Mouse (Mus musculus): ENCODE data around the gene Entpd8.

The Entpd8 gene

GRCm38 (mm10) chr2:25080076-25080475 lies at the start of gene Entpd8:
Gene Entpd8, plus strand, starts transcription at chr2:25080304.
- no peak for DNase-seq (ENCODE audit: low read depth)

GRCm38 (mm10) chr2:25034994-25035393 lies 45.1 kb upstream of the Entpd8 start:
- DNase-seq (ENCODE audit: low read depth): no peak

DNA sequence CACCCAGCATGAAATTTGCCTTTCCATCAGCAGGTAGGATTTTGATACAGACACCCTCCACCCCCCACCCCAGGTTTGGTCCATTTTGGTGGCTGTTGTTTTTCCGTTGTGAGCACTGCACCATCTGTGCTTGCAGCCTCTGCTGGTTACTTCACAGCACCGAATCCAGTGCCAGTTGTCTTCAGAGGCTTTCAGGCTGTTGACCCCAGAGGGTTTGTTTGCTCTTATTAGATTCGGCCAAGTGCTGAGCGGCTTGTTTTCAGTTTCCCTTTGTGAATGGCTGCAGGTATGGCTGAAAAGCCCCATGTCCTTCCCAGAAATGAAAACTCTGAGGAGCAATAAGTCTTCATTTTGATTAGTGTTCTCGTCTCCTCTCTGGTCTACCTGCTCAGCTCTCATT lies 40.0 kb upstream of the Entpd8 start:
- DNase-seq (ENCODE audit: low read depth): no peak

DNA sequence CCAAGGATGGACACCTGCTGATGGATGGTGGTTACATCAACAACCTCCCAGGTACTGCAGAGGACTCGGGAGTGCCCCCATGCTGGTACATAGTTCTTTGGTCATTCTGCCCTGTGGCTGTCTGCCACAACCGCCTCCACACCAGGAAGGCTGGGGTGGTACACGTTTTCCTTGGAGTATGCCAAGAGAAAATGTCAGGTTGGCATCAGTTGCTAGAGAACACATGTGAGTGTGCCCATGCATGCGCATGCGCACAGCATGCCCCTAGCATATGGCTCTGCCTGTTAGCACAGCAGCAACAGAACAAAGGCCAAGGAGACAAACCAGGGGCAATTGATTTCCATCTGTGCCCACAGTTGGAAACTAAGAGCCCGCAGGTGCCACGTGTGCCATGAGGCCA lies 29.2 kb upstream of the Entpd8 start:
- DNase-seq (ENCODE audit: low read depth): no peak

GRCm38 (mm10) chr2:25051450-25051849 lies 28.7 kb upstream of the Entpd8 start:
- DNase-seq (ENCODE audit: low read depth): no peak

GRCm38 (mm10) chr2:25053101-25053500 lies 27.0 kb upstream of the Entpd8 start:
- DNase-seq (ENCODE audit: low read depth): no peak

GRCm38 (mm10) chr2:25054221-25055067 lies 25.7 kb upstream of the Entpd8 start, which contains the start of gene Nsmf:
Gene Nsmf, plus strand, starts transcription at chr2:25054355.
- peak; percentile 89 for DNase-seq (ENCODE audit: low read depth)

DNA sequence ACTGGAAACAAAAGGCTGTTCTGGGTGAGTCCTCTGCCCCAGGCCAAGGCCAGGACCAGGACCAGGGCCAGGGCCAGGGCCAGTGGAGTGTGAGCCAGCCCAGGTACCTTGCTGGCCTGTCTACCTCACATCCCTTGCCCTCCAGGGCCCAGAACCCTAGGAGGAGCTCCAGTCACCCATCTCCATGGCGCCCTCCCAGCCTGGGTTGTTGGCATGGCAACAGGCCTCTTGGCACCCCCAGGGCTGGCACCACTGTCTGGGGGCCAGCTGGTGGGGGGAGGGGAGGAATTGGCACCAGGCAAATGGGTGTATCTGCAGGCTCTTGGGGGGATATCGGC lies 25.1 kb upstream of the Entpd8 start:
- peak; percentile 30 for DNase-seq (ENCODE audit: low read depth)

DNA sequence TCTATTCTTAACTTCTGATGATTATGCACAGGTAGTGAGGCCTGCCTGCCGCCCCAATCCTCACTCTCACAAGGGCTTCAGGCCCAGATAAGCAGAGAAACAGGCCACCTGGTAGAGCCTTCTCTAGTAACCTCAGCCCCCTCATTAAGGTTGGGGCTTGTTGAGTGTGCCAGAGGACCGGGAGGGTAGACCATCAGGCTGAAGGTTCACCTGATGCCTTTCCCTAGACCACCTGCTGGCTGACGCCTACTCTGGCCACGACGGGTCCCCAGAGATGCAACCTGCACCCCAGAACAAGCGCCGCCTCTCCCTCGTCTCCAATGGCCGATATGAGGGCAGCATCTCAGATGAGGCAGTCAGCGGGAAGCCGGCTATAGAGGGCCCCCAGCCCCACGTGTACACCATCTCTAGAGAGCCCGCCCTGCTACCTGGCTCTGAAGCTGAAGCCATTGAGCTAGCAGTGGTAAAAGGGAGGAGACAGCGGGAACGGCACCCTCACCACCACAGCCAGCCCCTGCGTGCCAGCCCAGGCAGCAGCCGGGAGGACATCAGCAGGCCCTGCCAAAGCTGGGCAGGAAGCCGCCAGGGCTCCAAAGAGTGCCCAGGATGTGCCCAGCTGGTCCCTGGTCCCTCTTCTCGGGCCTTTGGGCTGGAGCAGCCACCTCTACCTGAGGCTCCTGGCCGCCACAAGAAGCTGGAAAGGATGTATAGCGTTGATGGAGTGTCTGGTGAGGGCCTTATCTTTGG lies 24.5 kb upstream of the Entpd8 start:
- DNase-seq (ENCODE audit: low read depth): no peak

- DNase-seq (ENCODE audit: low read depth): no peak
Observed at GRCm38 (mm10) chr2:25058926-25059325, 21.2 kb upstream of the Entpd8 start.

DNA sequence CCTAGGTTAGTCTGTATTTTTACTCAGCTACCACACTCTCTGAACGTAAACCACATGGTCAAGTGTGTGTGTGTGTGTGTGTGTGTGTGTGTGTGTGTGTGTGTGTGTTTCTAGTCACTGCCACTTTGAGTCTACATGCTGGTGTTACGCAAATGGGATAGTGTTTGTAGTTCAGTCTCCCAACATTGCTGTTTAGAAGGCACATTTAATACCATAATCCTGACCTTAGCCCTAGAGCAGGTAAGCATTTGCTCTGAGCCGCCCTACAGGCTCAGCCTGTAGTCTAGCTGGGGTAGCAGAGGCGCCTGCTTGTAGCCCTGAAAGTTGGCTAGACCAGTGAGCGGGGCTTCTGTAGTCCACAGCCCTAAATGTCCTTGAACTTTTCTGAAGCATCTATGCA lies 16.6 kb upstream of the Entpd8 start:
- no peak for DNase-seq (ENCODE audit: low read depth)

GRCm38 (mm10) chr2:25064285-25064684 lies 15.8 kb upstream of the Entpd8 start:
- DNase-seq (ENCODE audit: low read depth): no peak

DNA sequence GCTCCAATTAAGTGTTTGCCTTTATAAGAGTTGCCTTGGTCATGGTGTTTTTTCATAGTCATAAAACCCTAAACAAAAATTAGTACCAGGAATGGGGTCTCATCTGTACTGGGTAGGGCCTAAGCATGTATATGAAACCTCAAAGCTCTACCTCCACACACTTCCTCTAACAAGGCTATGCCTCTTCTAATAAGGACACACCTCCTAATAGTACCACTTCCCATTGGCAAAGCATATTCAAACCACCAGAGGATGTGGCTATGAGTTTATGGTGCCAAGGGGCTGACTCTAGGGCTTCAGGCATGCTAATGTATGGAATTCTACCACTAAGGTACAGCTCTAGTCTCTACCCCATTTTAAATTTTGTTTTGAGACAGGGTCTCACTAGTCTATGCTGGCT lies 14.6 kb upstream of the Entpd8 start:
- no peak for DNase-seq (ENCODE audit: low read depth)

- DNase-seq (ENCODE audit: low read depth): no peak
Observed at GRCm38 (mm10) chr2:25066552-25066951, 13.6 kb upstream of the Entpd8 start.

GRCm38 (mm10) chr2:25069537-25069936 lies 10.6 kb upstream of the Entpd8 start:
- no peak for DNase-seq (ENCODE audit: low read depth)

DNA sequence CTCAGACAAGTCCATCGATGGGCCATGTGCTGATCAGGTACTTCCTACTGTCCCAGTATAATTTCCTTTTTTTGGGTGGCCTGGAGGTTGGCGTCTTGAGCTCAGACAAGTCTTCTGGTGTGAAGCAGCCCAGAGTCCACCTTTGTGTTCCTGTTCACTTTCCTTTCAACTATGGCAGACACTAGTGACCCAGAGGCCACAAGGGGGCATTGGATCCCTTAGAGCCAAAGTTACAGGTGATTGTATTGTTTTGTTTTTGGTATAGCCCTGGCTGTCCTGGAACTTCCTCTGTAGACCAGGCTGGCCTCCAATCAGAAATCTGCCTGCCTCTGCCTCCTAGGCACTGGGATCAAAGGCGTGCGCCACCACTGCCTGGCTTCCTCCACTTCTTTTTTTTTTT lies 7.7 kb upstream of the Entpd8 start:
- DNase-seq (ENCODE audit: low read depth): peak; percentile 34

GRCm38 (mm10) chr2:25075506-25075905 lies 4.6 kb upstream of the Entpd8 start:
- DNase-seq (ENCODE audit: low read depth): no peak

DNA sequence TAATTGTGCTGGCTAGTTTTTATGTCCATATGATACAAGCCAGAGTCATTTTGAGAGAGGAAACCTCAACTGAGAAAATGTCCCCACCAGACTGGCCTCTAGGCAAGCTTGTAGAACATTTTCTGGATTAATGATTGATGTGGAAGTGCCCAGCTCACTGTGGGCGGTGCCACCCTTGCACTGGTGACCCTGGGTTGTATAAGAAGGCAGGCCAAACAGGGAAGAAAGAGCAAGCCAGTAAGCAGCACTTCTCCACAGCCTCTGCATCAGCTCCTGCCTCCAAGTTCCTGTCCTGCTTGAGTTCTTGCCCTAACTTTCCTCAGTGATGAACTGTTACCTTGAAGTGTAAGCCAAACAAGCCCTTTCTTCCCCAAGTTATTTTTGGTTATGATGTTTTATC lies 1.1 kb upstream of the Entpd8 start:
- no peak for DNase-seq (ENCODE audit: low read depth)

GRCm38 (mm10) chr2:25083697-25084096 lies 3.6 kb downstream of the Entpd8 start:
- no peak for DNase-seq (ENCODE audit: low read depth)

DNA sequence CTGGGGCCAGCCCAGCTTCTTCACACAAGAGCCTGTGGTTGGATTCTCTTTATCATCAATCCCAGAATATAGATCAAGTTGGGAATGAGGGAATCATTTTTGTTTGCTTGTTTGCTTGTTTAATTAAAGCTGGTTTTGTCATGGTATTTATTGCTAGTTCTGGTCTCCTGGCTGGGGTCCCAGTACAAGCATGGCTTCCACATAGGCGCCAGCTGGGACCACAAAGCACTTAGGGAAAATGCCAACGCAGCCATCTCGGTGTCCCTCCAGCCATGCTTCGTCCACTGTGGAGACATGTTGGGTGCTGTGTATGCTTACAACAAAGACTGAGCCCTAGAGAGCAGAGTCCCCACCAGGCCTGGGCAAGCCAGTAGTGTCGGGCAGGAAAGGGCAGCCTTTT lies 5.5 kb downstream of the Entpd8 start:
- no peak for DNase-seq (ENCODE audit: low read depth)

DNA sequence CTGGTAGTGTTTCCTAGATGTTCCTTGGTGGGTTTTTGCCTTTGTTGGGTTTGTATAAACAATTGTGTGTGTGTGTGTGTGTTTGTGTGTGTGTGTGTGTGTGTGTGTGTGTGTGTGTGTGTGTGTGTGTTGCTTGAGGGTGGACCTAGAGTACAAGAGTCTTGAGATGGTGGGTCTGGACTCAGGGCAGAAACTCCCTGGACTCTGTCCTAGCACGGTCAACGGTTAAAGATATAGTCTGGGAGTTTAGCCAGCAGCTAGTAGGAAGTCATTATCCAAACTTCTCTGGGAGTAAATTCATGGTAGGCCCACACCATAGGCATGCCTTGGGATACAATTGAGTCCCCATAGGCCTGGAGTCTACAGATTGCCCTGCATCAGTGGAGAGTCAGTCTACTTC lies 7.7 kb downstream of the Entpd8 start:
- DNase-seq (ENCODE audit: low read depth): no peak

DNA sequence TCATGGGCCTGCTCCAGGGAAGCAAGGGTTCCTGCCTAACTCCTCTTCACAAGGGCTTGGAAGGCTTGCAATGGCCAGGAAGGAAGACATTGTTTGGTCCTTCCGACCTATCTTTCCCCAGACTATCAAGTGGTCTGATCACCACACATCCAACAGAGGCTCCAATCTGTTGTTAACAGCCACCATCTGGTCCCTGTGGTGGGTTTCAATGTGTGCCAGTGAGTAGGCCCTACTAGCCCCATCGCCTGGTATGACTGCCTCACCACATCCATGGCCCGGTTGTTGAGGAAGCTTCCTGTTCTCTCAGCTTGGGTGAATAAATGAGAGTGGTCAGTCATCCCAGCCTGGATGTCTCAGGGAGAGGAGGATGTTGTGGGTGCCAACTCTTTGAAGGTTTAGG lies 8.5 kb downstream of the Entpd8 start:
- DNase-seq (ENCODE audit: low read depth): no peak

DNA sequence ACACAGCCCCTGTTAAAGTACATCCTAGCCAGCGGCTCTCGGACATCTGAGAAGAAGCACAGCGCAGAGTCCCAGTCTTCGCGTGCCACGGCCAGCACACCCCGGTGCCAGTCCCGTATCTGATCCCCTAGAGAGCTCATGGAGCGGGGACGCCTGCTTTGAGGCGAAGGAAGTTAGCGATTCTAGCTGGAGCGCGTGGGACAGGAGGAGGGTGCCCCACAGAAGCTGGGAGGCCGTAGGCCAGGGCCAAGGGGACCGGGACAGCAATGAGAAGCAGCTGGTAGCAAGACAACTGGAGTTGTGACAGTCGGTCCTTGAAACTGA lies 14.6 kb downstream of the Entpd8 start:
- DNase-seq (ENCODE audit: low read depth): no peak
